Mouse (Mus musculus) kidney, adult 11 months (tissue): ENCODE results near the gene D17H6S53E.
A peak's percentile ranks its signal among the peaks of the same experiment; 100 is the strongest.

Experiments used
- DNase-seq: peaks from one replicate; pipeline ENCODE4 v3.0.0; 2022

Gene D17H6S53E

DNA sequence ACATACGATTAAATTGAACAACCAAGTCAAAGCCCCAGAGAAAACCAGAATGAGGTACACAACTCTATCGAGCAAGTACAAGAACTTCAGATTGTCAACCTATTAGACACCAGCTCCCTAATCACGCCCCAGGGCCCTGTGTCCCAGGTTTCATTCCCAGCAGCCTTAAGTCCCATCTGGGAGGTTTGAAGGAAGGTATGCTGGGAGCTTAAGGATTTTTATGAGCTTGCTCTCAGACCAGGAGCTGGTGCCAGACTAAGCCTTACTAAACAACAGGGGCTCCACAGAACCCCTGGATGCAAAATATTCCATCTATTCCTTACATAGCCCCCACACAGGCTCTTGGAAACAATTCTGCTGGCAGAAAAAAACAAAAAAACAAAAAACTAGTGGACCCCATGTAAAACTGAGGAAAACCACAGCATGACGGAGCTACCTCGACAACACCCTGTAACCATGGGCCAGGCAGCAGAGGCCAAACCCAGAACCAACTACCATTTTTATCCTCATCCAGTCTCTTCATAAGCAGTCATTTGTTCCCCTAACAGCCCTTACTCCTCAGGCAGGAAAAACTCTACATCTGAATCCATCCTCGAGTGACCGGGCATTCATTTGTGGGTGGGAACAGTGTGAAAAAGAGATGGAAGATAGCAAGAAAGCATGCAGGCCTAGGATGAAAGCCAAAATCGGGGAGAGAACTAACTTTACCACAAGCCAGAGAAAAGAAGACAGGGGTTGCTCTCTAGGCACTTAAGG, 37.3 kb downstream of the D17H6S53E start:
- DNase-seq = no peak

DNA sequence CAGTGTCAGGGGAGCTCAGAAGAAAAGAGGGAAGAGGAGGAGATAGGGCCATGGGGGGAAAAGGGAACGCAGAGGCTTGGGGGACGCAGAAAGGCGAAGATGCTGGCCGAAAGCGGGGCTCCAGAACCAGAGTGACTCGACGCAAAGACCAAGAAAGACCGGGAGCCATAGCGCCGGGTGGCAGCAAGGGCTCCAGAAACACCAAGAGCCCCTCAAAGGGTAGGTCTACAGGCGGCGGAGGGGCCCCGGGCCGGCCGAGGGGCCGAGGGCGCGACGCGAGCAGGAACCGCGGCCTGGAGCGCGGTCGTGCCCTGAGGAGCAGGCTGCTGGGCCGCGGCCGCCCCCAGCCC, 38.0 kb downstream of the D17H6S53E start:
- peak; percentile 40 for DNase-seq

DNA sequence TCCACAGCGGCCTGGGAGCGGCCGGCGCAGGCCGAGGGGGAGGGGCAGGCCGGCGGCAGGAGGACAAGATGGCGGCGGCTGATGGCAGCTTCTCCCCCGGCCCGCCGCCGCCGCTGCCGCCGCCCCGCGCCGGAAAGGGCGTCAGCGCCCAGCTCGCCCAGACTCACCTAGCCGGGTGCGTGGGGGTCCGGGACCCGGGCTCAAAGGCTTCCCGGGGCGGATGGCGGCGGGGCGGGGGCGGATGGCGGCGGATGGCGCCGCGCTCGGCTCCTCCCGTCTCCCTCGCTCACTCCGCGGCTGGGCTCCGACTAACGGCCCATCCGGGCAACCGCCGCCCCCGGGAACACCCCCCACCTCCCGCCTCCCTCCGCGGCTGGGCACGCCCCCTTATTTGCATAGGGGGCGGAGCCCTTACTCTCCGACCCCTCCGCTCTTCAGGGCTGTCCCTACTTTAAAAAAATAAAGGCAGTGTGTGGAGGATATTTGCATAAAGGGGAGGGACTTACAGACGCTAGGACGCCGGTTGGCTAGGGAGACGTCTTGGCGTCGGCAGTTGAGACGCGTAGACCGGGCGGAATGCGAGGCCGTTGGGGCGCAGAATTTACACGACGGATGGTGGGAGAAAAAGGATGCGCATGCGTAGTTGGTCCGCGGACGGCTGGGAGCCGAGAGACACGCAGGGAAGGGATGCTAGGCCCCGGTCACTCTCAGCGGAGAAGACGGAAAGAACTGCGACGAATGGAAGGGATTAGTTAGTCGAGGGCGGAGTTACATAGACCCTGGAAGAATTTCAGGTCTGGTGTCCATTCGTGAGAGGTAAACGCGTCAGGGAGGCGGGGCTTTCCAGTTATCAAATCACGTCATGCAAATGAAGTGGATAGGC, 38.6 kb downstream of the D17H6S53E start, which contains the start of gene Prrc2a:
Gene Prrc2a (minus strand): TSS at position 330 of the 883 bp plus-strand sequence.
- DNase-seq = peak; percentile 99

DNA sequence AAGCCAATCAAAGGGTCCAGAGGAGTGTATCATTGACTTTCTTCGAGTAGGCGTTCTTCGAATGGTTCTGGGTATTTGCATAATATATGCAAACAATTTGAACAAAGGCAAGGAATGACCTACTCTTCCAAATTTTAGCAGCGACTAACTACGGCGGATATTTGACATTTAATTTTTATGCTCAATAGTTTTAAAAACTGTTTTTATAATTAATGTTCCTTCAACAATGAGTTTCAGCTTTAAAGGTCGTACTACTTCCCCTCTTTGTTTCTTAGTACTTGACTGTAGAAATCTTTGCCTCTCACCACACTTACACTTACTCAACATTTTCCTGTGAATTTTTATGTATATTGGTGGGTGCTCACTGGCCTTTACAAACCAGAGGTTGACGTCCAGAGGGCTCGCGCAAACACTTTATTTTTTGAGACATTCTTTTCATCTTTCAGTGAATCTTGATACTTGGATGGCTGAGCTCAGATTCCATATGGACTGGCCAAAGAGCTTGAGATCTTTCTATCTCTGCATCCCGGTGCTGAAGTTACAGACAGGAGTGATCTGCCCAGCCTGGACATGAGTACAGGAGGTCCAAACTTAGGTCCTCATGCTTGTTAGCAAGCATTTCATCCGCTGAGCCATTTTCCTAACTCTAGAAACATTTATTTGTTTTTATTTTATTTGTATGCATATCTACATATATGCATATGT, 39.4 kb downstream of the D17H6S53E start:
- no peak for DNase-seq

DNA sequence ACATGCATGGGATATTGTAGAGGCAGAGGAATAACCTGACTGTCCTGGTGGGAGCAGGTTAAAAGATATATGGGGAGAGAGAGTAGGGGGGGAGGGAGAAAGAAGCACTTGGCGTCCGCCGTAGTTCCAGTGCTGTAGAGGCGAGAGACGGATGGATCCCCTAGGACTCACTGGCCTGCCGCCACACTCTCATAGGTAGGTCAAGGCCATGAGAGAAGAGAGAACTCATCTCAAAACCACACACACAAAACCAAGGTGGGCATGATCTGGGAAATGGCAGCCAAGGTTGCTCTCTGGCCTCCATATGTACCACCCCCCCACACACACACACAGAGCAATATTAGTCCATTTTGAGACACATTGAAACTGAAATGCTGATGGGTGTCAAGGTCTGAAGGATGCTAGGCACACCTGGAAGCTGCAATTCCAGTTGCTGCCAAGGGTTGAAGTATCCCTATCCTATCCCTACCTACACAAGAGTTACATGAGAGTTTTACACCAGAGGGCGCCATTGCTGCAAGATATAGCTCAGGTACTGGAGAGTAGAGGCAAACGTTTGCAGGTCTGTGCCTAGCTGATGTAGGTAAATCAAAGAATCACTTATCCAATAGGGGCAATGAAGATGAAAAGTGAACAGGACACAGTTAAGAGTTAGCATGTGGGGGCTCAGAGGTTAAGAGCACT, 40.3 kb downstream of the D17H6S53E start:
- peak; percentile 73 for DNase-seq

DNA sequence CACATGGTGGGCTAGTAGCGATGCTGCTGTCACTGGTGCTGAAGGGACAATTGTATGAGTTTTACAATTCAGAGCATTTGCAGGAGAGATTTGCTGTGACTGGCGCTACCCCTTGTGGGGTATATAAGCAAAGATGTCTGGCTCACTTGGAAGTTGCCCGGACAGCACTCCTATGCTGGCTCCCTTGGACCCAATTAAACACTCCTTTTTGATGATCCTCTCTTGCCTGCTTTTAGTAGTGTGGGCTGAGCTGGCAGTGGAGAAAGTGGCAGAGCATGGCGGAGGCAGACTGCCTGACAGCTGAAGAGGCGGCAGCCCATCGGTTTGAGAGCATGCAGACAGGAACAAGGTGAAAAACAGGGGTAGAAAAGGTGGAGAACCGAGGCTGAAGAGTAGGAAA, 41.6 kb downstream of the D17H6S53E start:
- no peak for DNase-seq

DNA sequence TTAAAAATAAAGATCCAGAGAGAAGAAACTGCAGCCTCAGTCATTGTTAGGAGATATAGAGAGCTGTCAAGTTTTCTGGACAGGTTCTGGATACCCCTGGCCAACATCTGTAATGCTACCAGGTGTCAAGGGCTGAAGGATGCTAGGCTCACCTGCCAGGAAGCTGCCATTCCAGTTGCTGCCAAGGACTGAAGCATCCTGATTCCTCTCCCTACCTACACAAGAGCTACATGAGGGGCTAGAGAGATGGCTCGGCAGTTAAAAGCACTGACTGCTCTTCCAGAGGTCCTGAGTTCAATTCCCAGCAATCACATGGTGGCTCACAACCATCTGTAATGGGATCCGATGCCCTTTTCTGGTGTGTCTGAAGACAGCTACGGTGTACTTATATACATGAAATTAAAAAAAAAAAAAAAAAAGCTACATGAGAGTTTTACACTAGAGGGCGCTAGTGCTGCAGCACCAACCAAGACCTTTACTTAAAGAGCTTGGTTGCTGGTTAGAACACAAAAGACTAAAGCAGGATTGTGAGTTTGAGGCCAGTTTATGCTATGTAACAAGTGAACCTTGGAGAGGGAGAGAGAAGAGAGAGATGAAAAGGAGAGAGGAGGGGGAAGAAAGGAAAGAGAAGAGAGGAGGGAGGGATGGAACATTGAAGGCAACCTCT, 42.5 kb downstream of the D17H6S53E start:
- no peak for DNase-seq

DNA sequence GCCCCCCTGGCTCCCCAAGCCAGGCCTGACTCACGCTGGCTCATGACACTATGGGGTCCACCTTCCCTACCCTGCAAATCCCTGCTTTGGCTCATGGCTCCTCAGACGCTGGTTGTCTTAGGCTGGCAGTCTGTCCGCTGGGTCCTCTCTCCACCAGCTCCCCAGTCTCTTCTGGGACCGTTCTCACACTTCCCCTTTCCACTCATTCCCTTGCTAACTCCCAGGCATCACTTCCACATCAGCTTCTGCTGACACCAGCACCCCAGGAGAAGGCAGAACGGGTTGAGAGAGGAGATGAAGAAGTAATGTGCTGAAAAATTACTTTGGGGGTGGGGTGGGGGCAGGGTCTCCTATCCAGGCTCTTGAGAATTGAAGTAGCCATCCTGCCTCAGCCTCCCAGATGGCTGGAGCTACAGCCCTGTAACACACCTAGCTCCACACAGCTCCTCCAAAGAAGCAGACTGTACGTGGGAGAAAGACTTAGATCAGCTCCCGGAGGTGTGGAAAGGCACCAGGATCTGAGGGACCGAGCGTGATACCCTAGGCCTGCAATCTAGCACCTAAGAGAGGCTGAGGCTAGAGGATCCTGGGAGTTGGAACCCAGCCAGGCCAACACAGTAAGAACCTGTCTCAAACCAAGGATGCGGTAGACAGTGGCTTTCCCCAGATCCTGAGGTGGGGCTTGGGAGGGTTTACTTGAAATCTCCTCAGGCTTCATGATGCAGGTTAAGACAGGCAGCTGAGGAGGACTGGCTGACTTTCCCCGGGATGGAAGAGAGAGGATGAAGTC, 46.5 kb downstream of the D17H6S53E start:
- DNase-seq = no peak

DNA sequence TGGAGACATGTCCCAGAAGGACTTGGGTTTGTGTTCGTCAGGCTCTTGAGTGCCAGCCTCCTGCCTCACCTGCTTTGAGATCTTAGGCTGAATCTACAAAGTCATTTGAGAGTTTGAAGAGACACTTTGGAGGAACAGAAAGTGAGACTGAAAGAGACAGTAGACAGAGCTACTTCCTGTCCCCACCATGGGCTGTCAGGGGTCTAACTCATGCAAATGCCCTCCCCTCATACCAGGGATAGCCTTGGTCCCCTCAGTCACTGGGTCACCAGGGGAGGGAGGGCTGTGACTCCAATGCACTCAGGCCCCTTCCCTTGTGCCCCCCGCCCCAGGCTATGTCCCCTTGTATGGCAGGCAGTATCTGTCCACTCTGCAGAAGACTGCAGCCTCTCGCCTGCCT, 47.2 kb downstream of the D17H6S53E start:
- no peak for DNase-seq

DNA sequence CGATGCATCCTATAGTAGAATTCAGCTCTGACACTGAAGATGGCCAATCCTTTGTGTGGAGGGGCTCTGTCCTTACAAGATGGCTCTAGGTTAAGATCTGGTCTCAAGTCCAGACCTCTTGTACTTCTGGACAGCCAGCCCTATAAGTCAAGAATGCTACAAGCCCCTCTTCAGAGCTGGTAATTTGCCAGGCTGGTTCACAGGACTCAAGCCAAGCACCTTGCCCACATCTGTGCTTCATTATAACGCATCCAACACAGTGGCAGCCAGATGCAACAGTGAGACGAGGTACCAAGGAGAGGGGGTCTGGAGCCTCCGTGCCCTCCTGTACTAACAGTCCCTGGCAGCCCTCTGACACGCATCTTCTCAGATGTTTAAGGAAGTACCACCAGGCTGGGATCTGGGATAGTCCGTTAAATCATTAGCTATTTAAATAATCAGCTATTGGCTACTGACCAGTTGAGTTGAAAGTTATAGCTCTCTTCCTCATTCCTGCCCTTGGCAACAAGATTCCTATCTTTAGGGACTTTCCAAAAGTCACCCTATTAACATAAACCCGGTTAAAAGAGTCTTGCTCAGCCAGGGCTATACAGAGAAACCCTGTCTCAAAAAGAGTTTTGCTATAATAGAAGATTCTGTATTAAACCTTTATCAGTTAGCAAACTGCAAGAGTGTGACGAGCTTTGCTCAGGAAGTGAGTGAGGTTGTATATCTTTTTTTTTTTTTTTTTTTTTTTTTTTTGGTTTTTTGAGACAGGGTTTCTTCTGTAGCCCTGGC, 48.2 kb downstream of the D17H6S53E start:
- DNase-seq = no peak

DNA sequence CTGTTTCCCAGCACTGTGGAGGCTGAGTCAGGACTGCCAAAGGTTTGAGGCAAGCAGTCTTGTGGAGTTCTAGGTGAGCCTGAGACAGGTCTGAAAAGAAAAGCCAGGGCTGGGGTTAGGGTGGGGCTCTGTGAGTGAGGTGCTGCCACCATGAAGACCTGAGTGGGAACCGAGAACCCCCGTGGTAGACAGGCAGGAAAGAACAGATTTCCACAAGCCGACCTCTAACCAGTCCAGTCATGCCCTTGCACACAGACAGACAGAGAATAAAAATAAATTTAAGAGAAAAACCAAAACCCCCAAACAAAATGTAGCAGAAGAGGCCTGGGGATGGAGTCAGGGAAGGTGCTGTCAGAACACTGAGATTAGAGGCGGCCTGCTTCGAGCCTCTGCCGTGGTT, 49.2 kb downstream of the D17H6S53E start:
- no peak for DNase-seq

DNA sequence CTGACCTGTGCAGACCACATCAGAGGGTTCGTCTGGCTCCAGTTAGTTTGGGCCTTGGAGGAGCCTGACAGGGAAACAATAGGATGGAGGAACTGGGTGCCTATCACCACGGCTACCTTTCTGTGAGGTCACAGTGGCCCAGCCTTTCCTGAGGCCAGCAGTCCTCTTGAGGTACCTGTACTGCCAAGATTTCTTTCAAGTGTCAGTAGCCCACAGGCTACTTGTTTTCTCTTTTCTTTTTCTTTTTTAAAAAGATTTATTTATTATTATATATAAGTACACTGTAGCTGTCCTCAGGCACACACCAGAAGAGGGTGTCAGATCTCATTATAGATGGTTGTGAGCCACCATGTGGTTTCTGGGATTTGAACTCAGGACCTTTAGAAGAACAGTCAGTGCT, 49.8 kb downstream of the D17H6S53E start, which contains the start of gene Aif1:
Gene Aif1 (minus strand): TSS at position 101 of the 400 bp plus-strand sequence.
- no peak for DNase-seq
